Mouse (Mus musculus) olfactory bulb, adult 2 months (tissue): ENCODE measurements around the gene Elovl5.

Experiments
- CTCF ChIP-seq: fragments of 200-500 bp; IDR thresholded peaks from 2 replicates; pipeline ENCODE4 v1.5.1; 2012; ENCODE audit warnings: low read depth, mild to moderate bottlenecking, low read length, moderate library complexity; ENCODE audit not compliant: insufficient read depth
- POLR2A ChIP-seq: fragments of 200-500 bp; IDR thresholded peaks from 2 replicates; pipeline ENCODE4 v1.6.1; 2012; ENCODE audit warnings: mild to moderate bottlenecking, low read depth, low read length, moderate library complexity; ENCODE audit not compliant: insufficient read depth

DNA sequence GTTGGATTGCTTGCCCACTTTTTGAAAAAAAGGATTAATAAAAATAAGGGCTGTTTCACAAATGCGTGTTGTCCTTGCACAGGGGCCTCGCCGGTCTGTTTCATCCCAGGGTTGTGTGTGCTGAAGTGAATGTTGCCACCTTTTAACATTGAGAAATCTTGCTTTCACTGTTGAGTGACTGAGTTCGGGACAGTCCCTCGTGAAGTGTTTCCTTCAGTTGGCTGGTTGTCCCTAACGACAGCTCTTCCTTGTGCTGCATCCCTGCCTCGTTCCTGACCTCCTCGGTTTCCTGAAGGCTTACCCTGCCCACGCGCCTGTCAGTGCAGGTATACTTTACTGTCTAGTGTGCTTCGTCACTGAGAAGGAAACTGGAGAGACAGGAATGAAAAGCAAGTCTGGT, 20.7 kb downstream of the Elovl5 start:
- TF ChIP-seq POLR2A (no peak), CTCF (no peak)
